Mouse (Mus musculus) MN1 (cell line): ENCODE measurements around the gene Pkd1l2.
A peak's percentile ranks its signal among the peaks of the same experiment; 100 is the strongest.

ENCODE experiments used
- DNase-seq: peaks from one replicate; pipeline ENCODE4 v3.0.0-alpha.2; 2016; ENCODE audit warnings: low spot score

Gene Pkd1l2

DNA sequence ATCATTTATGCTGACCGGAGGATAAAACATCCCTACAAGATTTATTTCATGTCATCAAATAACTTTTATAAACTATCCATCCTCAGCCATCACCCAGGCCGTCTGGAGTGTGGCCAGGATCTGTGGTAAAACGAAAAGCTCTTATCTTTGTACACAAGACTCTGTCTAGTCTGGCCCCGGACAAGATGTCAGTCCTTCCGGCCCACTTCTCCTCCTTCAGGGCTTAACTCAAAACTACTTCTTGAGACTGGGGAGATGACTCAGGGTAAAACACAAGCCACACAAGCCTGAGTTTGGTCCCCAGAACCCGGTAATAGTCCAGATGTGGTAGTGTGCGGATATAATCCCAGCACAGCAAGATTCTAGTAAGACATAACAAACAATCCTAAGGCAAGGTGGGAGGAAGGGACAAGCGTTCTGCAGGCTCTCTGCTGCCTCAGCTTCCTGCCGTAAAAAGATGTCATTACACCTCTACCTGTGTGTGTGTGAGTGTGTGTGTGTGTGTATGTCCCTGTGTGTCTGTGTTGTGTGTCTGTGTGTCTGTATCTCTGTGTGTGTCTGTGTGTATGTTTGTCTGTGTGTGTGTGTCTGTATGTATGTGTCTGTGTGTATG lies 804 bp upstream of the Pkd1l2 start:
- no peak for DNase-seq

DNA sequence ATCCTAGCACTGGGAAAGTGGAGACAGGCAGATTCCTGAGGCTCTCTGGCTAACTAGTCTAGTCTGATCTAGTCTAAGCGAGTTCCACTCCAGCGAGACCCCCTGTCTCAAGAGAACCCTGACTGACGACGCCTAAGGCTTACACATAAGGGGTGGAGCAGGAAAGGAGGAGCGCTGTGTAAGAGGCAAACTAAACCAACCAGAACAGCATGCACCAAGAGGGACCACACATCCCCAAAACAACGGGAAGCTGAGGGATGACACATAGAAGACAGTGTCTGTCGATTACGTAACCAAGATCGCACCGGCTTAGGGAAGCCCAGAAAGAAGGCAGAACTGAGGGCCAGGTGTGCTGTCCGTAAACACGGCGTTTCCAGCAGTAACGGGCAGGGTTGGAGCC lies 2.6 kb downstream of the Pkd1l2 start:
- DNase-seq = no peak

- no peak for DNase-seq
Measured at GRCm38 (mm10) chr8:117078367-117078926, 3.8 kb downstream of the Pkd1l2 start.

- peak; percentile 35 for DNase-seq
Measured at GRCm38 (mm10) chr8:117074350-117075182, 7.7 kb downstream of the Pkd1l2 start.

DNA sequence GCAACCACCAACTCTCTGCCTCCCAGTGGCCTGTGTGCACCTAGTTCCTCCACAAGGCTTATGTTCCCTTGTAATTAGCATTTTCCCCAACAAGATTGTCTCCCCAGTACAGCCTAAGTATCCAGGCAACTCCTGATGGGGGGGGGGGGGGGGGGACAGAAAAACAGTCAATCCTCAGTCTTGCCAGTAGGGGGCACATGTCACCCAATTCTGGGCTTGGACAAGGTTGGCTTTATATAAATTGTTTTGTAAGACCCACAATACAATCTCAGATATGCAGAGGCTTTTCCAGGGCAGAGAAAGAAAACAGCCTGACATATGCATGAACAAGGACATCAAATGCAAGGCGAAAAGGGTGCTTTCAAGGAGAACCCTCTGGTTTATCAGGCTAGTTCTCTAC lies 12.5 kb downstream of the Pkd1l2 start:
- peak; percentile 33 for DNase-seq

DNA sequence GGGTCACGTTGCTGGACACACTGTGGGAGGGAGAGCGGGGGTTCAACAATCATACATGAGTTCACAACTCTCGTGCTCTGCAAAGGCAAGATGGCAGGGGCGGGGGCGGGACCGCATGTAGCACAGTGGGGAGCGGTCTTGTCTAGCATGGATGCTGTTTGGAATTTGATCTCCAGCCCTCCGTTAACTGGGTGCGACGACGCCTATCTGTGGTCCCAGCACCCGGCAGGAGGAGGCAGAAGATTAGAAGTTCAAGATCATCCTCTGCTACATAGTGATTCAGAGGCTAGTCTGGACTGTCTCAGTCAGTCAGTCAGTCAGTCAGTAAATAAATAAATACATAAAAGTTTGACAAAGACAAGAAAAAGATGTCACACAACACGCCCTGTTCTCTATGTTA lies 14.0 kb downstream of the Pkd1l2 start:
- DNase-seq = no peak

DNA sequence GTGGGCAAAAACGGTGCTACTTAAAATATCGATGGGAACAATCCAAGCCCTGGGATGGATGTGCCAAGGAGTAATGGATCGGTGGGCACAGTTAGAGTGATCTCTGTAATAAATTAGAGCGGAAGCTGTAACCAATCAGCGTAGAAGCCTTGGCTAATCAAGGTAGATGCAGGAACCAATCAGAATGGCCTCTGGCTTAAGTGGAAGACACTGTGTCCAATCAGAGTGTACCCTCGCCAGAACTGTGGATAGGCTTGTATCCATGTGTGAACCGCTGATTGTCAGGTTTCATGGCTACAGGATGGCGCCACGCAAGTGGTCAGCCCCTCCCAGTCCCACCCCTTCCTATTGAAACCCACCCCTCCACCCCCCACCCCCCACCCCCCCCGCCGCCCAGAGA lies 14.9 kb downstream of the Pkd1l2 start:
- peak; percentile 79 for DNase-seq

GRCm38 (mm10) chr8:117066955-117067354 lies 15.3 kb downstream of the Pkd1l2 start:
- no peak for DNase-seq

DNA sequence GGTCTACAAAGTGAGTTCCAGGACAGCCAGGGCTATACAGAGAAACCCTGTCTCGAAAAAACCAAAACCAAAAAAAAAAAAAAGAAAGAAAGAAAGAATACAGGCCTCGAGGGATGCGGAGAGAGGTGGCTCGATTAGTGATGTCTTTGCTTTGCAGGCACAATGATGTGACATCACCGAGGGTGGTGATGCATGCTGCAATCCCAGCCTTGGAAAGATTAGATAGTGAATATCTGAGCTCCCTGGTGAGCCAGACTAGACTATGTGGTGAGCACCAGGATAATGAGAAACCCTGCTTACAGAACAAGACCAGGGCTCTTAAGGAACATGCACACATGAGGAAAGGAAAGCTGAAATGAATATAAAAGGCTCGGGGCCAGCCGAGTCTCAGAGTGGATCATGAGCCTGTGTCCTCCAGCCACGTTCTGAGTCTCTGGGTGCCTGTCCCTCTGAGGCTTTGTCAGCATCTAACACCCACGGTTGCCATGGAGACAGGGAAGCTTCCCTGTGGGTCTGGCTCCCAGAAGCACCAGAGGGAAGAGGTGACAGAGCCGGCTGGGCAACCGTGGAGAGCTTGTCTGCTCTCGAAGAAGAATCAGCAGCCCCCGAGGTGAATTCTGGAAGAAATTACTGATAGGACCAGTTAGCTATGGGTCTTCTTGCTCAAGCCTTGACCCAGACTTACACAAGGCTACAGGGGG lies 20.9 kb downstream of the Pkd1l2 start:
- peak; percentile 61 for DNase-seq

DNA sequence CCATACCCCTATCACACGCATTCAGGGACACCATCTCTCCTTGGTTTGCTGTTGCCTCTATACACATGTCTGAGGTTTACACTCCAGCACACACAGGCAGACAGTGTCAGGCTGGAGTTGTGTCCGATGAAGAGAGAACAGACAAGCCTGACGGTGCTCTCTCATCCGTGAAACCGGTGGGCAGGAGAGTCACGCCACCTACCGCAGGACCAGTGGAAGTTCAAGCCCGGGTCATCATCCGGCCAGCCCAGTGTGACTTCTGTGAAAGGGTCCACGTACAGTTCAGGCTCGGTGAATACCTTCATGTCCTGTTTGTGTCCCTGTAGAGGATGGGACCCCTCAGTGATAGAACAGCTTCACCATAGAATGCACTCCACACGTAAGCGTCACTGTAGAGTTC lies 21.9 kb downstream of the Pkd1l2 start:
- no peak for DNase-seq

GRCm38 (mm10) chr8:117059021-117059420 lies 23.2 kb downstream of the Pkd1l2 start:
- no peak for DNase-seq

DNA sequence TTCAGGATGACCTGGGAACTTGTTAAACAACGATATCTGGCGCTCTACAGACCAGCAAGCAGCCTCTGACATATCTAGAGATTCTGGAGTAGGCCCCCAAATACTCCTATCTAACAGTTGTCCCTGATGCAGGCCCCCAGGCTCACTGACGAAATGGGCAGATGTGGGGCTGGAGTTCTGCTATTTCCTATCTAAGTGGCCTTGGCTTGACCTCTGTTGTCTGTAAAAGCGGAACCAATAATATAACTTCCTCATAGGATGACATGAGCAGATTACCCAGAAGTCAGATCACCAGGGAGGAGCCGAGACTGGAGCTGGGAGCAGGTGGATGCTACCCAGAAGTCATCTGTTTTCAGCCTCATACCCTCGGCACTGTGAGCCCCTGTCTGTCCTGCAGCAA lies 27.2 kb downstream of the Pkd1l2 start:
- DNase-seq = no peak

- DNase-seq = no peak
Measured at GRCm38 (mm10) chr8:117054146-117054545, 28.1 kb downstream of the Pkd1l2 start.

DNA sequence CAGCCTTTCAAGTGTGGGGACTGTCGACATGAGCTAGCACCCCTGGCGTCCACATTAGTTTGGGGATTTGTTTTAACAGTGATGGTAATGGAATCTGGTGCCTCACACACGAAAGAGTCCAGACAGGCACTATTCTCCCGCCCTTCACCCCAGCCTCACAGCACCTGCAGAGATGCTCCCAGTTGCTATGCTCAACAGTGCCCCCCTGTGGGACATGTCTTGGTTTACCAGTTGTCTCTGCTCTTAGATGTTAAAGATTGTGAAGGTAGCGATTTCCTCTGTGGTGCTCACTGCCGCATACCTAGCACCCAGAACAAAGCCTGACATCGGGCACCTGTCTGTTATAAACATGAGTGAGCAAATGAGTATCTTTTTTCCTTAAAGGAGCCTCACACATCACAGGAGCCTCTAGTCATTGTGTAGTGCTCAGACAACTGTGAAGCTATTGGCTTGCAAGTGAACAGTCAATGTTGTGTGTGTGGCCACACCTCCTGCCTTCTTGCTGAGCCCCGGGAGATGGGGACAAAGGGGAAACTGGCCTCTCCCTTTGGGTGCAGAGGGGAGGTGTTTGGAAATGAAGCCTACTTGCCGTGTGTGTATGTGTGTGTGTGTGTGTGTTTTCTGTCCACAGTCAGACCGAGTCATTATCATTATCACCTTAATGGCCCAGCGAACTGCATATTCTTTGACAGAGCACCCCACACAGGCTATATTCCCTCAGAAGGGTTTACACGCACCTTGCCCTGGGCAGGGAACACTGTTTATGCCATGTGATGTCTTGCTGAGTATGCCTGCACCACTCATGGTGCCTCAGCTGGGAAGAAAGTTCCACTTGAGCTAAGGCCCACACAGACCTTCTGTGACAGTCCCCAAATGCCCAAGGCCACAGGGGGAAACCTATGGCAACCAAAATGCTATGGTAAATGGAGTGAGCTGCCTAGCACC lies 28.8 kb downstream of the Pkd1l2 start:
- DNase-seq = peak; percentile 17

- no peak for DNase-seq
Measured at GRCm38 (mm10) chr8:117051316-117051715, 30.9 kb downstream of the Pkd1l2 start.

DNA sequence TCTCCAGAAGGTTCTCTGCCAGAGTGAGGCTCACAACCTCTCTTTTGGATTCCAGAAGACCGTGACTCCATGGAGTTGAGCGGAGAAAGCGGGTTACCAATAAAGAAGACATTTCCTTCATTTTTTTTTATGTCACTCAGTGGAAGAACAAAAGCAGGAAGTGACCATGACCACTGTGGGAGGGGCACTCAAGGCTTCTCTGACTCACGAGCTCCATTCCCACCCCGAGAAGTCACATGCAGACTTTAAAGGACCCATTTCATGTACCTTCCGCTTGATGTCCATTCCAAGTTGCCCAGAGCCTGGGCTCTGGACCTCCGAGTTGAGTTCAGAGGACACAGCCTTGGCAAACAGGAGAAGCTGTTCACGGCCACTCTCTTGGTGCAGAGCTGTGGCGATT lies 31.5 kb downstream of the Pkd1l2 start:
- no peak for DNase-seq

DNA sequence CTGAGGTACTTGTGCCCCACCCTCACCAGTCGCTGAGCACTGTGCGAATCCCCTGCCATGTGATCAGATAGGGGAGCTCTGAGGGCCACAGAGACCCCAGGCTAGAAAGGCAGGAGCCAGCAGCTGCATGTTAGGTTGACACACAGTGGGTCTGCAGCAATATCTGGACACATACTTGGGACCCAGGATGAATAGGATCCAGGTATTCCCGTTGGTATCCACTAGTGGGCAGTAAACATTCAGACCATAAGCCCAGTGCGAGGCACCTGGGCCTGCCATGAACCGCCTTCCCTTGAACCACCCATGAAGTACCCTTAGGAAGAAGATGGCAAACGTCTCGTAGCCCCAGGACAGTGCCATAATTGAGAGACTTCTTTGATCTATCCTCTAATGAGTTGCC lies 32.8 kb downstream of the Pkd1l2 start:
- DNase-seq = no peak

DNA sequence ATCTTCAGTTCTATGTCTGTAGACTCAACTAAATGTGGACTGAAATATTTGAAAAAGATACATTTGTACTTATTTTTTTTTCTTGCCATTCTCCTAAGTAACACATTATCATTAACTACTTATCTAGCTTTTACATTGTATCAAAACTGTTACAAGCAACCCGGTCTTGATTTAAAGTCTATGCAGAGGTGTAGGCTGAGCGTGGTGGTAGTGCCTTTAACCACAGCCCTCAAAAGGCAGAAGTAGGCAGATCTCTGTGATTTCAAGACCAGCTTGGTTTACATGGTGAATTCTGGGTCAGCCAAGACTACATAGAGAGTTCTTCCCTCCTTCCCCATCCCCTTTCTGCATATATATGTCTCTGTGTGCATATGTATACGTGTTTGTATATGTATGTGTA lies 38.7 kb downstream of the Pkd1l2 start:
- no peak for DNase-seq

GRCm38 (mm10) chr8:117039843-117040242 lies 42.4 kb downstream of the Pkd1l2 start:
- no peak for DNase-seq

- no peak for DNase-seq
Measured at GRCm38 (mm10) chr8:117037374-117037935, 44.8 kb downstream of the Pkd1l2 start.

DNA sequence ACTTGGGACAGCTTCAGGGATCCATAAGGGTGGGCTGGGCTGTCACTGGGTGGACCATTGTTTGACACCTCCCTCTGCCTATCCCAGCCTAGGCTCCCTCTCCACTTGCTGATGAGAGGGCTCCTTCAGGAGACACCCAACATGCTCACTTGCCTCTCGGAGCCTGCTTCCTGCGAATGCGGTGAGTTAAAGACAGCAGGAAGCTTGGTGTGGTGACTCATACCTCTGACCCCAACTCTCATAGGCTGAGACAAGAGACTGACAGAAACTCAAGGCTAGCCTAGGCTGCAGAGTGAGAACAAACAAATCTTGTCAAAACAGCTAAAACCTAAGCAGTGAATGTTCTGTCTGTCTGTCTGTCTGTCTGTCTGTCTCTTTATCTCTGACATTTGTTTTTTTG lies 48.9 kb downstream of the Pkd1l2 start:
- no peak for DNase-seq
